Mouse (Mus musculus) leukemia stem cell, adult 10-12 weeks (primary cell): Measurements from ENCODE around the gene Gm28305. TPM values are rescaled to one million over a fixed set of nuclear protein-coding genes. Genes with fewer than 3 reads are reported as not detected.

ENCODE experiments used
- polyA plus RNA-seq: library from polyadenylated mRNA; stranded (reverse); fragments of >175 nt; gene quantifications from 2 replicates; pipeline ENCODE4 v1.2.3, GENCODE M21; 2012; ENCODE audit warnings: low replicate concordance

The Gm28305 gene
- polyA plus RNA-seq = not detected in 2 replicates

GRCm38 (mm10) chr9:104040362-104040761 lies at the start of gene Gm28305:
Gene Gm28305, plus strand, starts transcription at chr9:104040662.

GRCm38 (mm10) chr9:104001921-104002859 lies 38.3 kb upstream of the Gm28305 start, which contains the start of gene Nphp3:
Gene Nphp3, plus strand, starts transcription at chr9:104002544.

DNA sequence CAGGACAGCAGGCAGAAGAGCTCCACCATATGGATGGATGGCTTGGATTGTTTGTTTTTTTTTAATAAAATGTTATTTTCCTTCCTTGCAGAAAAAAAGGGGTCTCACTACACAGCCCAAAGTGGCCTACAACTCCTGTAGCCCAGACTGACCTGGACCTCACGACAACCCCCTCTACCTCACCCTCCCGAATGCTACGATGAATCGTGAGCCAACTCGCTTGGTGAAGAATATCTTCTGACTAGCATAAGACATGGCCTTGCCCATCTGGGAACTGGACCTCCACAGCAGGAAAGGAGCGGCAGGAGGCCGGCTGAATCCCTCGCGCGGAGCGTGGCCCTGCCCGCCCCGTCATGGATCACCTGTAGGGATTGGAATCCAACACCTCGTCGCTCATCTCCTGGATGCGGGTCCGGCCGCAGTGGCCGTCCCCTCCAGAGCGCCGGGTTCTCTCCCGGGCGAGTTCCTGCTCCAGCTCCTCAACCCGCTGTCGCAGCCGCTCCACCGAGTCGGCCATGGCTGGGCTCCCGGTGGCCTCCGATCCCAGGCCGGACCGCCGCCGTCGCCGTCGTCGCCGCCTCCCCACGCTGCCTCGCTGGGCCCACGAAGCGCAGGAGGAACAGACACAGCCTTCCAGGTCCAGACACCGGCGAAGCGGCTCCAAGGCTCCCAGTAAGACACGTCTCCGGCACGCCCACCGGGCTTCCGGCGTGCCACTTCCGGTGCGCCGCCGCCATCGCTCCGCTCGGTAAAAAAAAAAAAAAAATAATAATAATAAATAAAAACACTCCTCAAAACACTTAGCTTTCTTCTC lies 22.2 kb downstream of the Gm28305 start, which contains the start of gene Uba5:
TSS of gene Uba5 (minus strand) at position 705 of the 814 bp plus-strand sequence.

GRCm38 (mm10) chr9:104063244-104063961 lies 22.9 kb downstream of the Gm28305 start, which contains the start of gene Acad11:
Gene Acad11, plus strand, starts transcription at chr9:104063377.

Other genes with a start within 250 kb of the Gm28305 start
- gene Nphp3, start 38.1 kb upstream of the Gm28305 start, polyA plus RNA-seq = 0.14 and 0.36 TPM in 2 replicates
- gene Uba5, start 22.5 kb downstream of the Gm28305 start, polyA plus RNA-seq = 3.4 and 5.0 TPM in 2 replicates
- gene Acad11, start 22.7 kb downstream of the Gm28305 start, polyA plus RNA-seq = 0.81 and 15.6 TPM in 2 replicates
- not detected in 2 replicates for gene Ackr4, start 86.3 kb downstream of the Gm28305 start, polyA plus RNA-seq
- 20.9 and 36.3 TPM in 2 replicates for gene Dnajc13, start 222.3 kb downstream of the Gm28305 start, polyA plus RNA-seq